Mouse (Mus musculus) hematopoietic multipotent progenitor cell, adult 10-12 weeks (in vitro differentiated cells): ENCODE measurements around the gene Mtf1. TPM values are rescaled to one million over a fixed set of nuclear protein-coding genes. Genes with fewer than 3 reads are reported as not detected.

ENCODE experiments used
- polyA plus RNA-seq: library from polyadenylated mRNA; stranded (reverse); fragments of >175 nt; gene quantifications from 2 replicates; pipeline ENCODE4 v1.2.3, GENCODE M21; 2012; ENCODE audit warnings: low replicate concordance

Gene Mtf1
- 9.3 and 10.7 TPM in 2 replicates for polyA plus RNA-seq

GRCm38 (mm10) chr4:124801552-124802308 lies at the start of gene Mtf1:
Gene Mtf1, plus strand, starts transcription at chr4:124802104.

GRCm38 (mm10) chr4:124850261-124850913 lies 48.5 kb downstream of the Mtf1 start, which contains the start of gene Yrdc:
Gene Yrdc, plus strand, starts transcription at chr4:124850679.

GRCm38 (mm10) chr4:124850933-124851658 lies 49.2 kb downstream of the Mtf1 start, which contains the start of gene 1110065P20Rik:
Gene 1110065P20Rik, minus strand, starts transcription at chr4:124851196.

GRCm38 (mm10) chr4:124861283-124862188 lies 59.6 kb downstream of the Mtf1 start, which contains the start of gene Maneal:
Gene Maneal, minus strand, starts transcription at chr4:124862171.

GRCm38 (mm10) chr4:124880599-124880998 lies 78.7 kb downstream of the Mtf1 start, which contains the start of gene Epha10:
Gene Epha10, plus strand, starts transcription at chr4:124880899.

Other genes starting within 250 kb of the Mtf1 start
- gene 3100002H09Rik, start 191.3 kb upstream of the Mtf1 start, polyA plus RNA-seq: not detected in 2 replicates
- gene Pou3f1, start 145.3 kb upstream of the Mtf1 start, polyA plus RNA-seq: 0.02 TPM in 1 of 2 replicates, not detected in the other
- 1.2 and 7.8 TPM in 2 replicates for gene Utp11, start 108.5 kb upstream of the Mtf1 start, polyA plus RNA-seq
- gene Fhl3, start 101.4 kb upstream of the Mtf1 start, polyA plus RNA-seq: 17.6 and 33.3 TPM in 2 replicates
- 20.3 and 20.4 TPM in 2 replicates for gene Sf3a3, start 87.3 kb upstream of the Mtf1 start, polyA plus RNA-seq
- gene Inpp5b, start 60.3 kb upstream of the Mtf1 start, polyA plus RNA-seq: 17.0 and 19.0 TPM in 2 replicates
- 9.8 and 17.4 TPM in 2 replicates for gene Yrdc, start 48.6 kb downstream of the Mtf1 start, polyA plus RNA-seq
- 9.1 and 20.3 TPM in 2 replicates for gene 1110065P20Rik, start 49.1 kb downstream of the Mtf1 start, polyA plus RNA-seq
- gene Maneal, start 60.1 kb downstream of the Mtf1 start, polyA plus RNA-seq: 0.52 and 1.3 TPM in 2 replicates
- gene Epha10, start 78.8 kb downstream of the Mtf1 start, polyA plus RNA-seq: not detected in 2 replicates
- gene 9930104L06Rik, start 134.9 kb downstream of the Mtf1 start, polyA plus RNA-seq: 2.3 and 7.6 TPM in 2 replicates
- gene Cdca8, start 137.2 kb downstream of the Mtf1 start, polyA plus RNA-seq: 17.1 and 23.0 TPM in 2 replicates
- gene Rspo1, start 184.3 kb downstream of the Mtf1 start, polyA plus RNA-seq: 0.97 and 8.7 TPM in 2 replicates
- 11.4 and 25.1 TPM in 2 replicates for gene Gnl2, start 214.5 kb downstream of the Mtf1 start, polyA plus RNA-seq